Mouse (Mus musculus) cortical plate, adult 2 months (tissue): ENCODE measurements around the gene Lmbr1. TPM values are rescaled to one million over a fixed set of nuclear protein-coding genes. Genes with fewer than 3 reads are reported as not detected.

Source experiments
- H3K27ac ChIP-seq: fragments of 200-500 bp; 2 replicates; pipeline ENCODE4 v1.5.1; 2012; ENCODE audit warnings: low read length, control low read depth, inconsistent platforms; ENCODE audit not compliant: insufficient read depth
- H3K4me1 ChIP-seq: fragments of 200-500 bp; 2 replicates; pipeline ENCODE4 v1.6.1; 2011; ENCODE audit warnings: low read length; ENCODE audit not compliant: control insufficient read depth, insufficient read depth
- H3K4me3 ChIP-seq: fragments of 200-500 bp; 2 replicates; pipeline ENCODE4 v1.5.1; 2011; ENCODE audit warnings: mild to moderate bottlenecking, low read length, control low read depth; ENCODE audit not compliant: insufficient read depth
- CTCF ChIP-seq: fragments of 200-500 bp; IDR thresholded peaks from 2 replicates; pipeline ENCODE4 v1.5.1; 2011; ENCODE audit warnings: mild to moderate bottlenecking, control low read depth, low read length; ENCODE audit not compliant: insufficient read depth; ENCODE audit errors: extremely low read depth
- POLR2A ChIP-seq: fragments of 200-500 bp; IDR thresholded peaks from 2 replicates; pipeline ENCODE4 v1.6.1; 2011; ENCODE audit warnings: mild to moderate bottlenecking, low read length, control low read depth; ENCODE audit not compliant: insufficient read depth; ENCODE audit errors: extremely low read depth
- polyA plus RNA-seq: library from polyadenylated mRNA; depleted of rRNA; stranded (reverse); fragments of >200 nt; gene quantifications from 2 replicates; pipeline ENCODE4 v1.2.3, GENCODE M21; 2012; rRNA removed

Lmbr1 gene
- polyA plus RNA-seq, 1 experiment: 13.9 TPM

GRCm38 (mm10) chr5:29205690-29206089 lies 172.5 kb downstream of the Lmbr1 start:
- TF ChIP-seq POLR2A (no peak), CTCF (no peak)
- Histone ChIP-seq H3K27ac (no peak overlapping the region), H3K4me1 (no peaks in the 10 kb centered on the region), H3K4me3 (no peak overlapping the region)

GRCm38 (mm10) chr5:29199868-29200267 lies 178.3 kb downstream of the Lmbr1 start:
- H3K4me3 ChIP-seq: no peak overlapping the region
- TF ChIP-seq CTCF (no peak), POLR2A (no peak)
- H3K27ac ChIP-seq: no peak overlapping the region
- H3K4me1 ChIP-seq: no peaks in the 10 kb centered on the region; the same call in 1 of the 2 replicates

- H3K27ac ChIP-seq: no peak overlapping the region
- no peak overlapping the region for H3K4me3 ChIP-seq
- TF ChIP-seq CTCF: no peak
- no peak for TF ChIP-seq POLR2A
- H3K4me1 ChIP-seq: no peaks in the 10 kb centered on the region; the same call in 1 of the 2 replicates
These were observed 179.2 kb downstream of the Lmbr1 start for GRCm38 (mm10) chr5:29198960-29199488.

- no peak for TF ChIP-seq POLR2A
- TF ChIP-seq CTCF: no peak
- Histone ChIP-seq H3K4me3 (no peak overlapping the region), H3K27ac (no peak overlapping the region)
These were observed 181.0 kb downstream of the Lmbr1 start for GRCm38 (mm10) chr5:29197187-29197586.

GRCm38 (mm10) chr5:29196264-29196658 lies 181.9 kb downstream of the Lmbr1 start:
- Histone ChIP-seq H3K4me3 (peak overlapping the region; percentile 73), H3K4me1 (no peaks in the 10 kb centered on the region; the same call in 1 of the 2 replicates), H3K27ac (no peak overlapping the region)
- no peak for TF ChIP-seq POLR2A
- TF ChIP-seq CTCF: no peak

More at GRCm38 (mm10) chr5:29197187-29197586, 181.0 kb downstream of the Lmbr1 start:
- no peaks in the 10 kb centered on the region; the same call in 1 of the 2 replicates for H3K4me1 ChIP-seq

GRCm38 (mm10) chr5:29195570-29196263 lies 182.5 kb downstream of the Lmbr1 start, which contains the start of gene Rnf32:
Gene Rnf32 (plus strand): TSS chr5:29195992.
- Histone ChIP-seq H3K4me1 (no peaks in the 10 kb centered on the region; the same call in 1 of the 2 replicates), H3K4me3 (peak within 1 kb of the TSS; percentile 73), H3K27ac (peak within 1 kb of the TSS; percentile 7; the same call in 1 of the 2 replicates)
- TF ChIP-seq CTCF: no peak
- TF ChIP-seq POLR2A: peak; percentile 91

GRCm38 (mm10) chr5:29195231-29195569 lies 183.0 kb downstream of the Lmbr1 start:
- Histone ChIP-seq H3K4me1 (no peaks in the 10 kb centered on the region; the same call in 1 of the 2 replicates), H3K4me3 (peak overlapping the region; percentile 73), H3K27ac (peak overlapping the region; percentile 7; the same call in 1 of the 2 replicates)
- TF ChIP-seq POLR2A (no peak), CTCF (no peak)

GRCm38 (mm10) chr5:29186798-29187197 lies 191.4 kb downstream of the Lmbr1 start:
- no peak overlapping the region for H3K27ac ChIP-seq
- TF ChIP-seq POLR2A: no peak
- TF ChIP-seq CTCF: no peak
- no peak overlapping the region for H3K4me3 ChIP-seq
- H3K4me1 ChIP-seq: no peaks in the 10 kb centered on the region

Other genes with a start within 250 kb of the Lmbr1 start
- gene Rnf32, start 182.4 kb downstream of the Lmbr1 start, polyA plus RNA-seq: 19.7 and 20.2 TPM in 2 replicates
- gene Nom1, start 56.3 kb upstream of the Lmbr1 start, polyA plus RNA-seq: 17.2 and 21.4 TPM in 2 replicates
- gene Mnx1, start 100.1 kb upstream of the Lmbr1 start, polyA plus RNA-seq: not detected in 2 replicates
- gene Ube3c, start 190.9 kb upstream of the Lmbr1 start, polyA plus RNA-seq: 38.4 and 38.7 TPM in 2 replicates